Mouse (Mus musculus) testis, adult 2 months (tissue): Measurements from ENCODE around the gene Fhl5. TPM values are rescaled to one million over a fixed set of nuclear protein-coding genes. Genes with fewer than 3 reads are reported as not detected.
"Not testable (repeated sequence)": the region's sequence is repeated elsewhere in the genome, so short reads cannot be mapped to it uniquely, and the experiment has no call there.

Source experiments
- H3K27ac ChIP-seq: fragments of 200-500 bp; 2 replicates; pipeline ENCODE4 v1.5.1; 2012; ENCODE audit warnings: low read depth, low read length; ENCODE audit not compliant: control insufficient read depth, insufficient read depth
- H3K27me3 ChIP-seq: fragments of 200-500 bp; 2 replicates; pipeline ENCODE4 v1.6.1; 2012; ENCODE audit warnings: mild to moderate bottlenecking, low read length, moderate library complexity; ENCODE audit not compliant: control insufficient read depth, insufficient read depth
- H3K36me3 ChIP-seq: fragments of 200-500 bp; 2 replicates; pipeline ENCODE4 v1.6.1; 2012; ENCODE audit warnings: mild to moderate bottlenecking, low read length; ENCODE audit not compliant: control insufficient read depth, insufficient read depth
- H3K4me1 ChIP-seq: fragments of 200-500 bp; 2 replicates; pipeline ENCODE4 v1.6.1; 2012; ENCODE audit warnings: low read length; ENCODE audit not compliant: control insufficient read depth, insufficient read depth
- H3K4me3 ChIP-seq: fragments of 200-500 bp; 2 replicates; pipeline ENCODE4 v1.5.1; 2012; ENCODE audit warnings: low read depth, mild to moderate bottlenecking, low read length, moderate library complexity, mixed read lengths; ENCODE audit not compliant: control insufficient read depth
- CTCF ChIP-seq: fragments of 200-500 bp; IDR thresholded peaks from 2 replicates; pipeline ENCODE4 v1.5.1; 2012; ENCODE audit warnings: low read depth, mild to moderate bottlenecking, inconsistent platforms, low read length, moderate library complexity; ENCODE audit not compliant: control insufficient read depth, insufficient read depth, insufficient replicate concordance
- POLR2A ChIP-seq: fragments of 200-500 bp; IDR thresholded peaks from 2 replicates; pipeline ENCODE4 v1.6.1; 2012; ENCODE audit warnings: low read depth, mild to moderate bottlenecking, inconsistent platforms, low read length, moderate library complexity; ENCODE audit not compliant: control insufficient read depth
- polyA plus RNA-seq: library from polyadenylated mRNA; depleted of rRNA; stranded (reverse); fragments of >200 nt; gene quantifications from 2 replicates; pipeline ENCODE4 v1.2.3, GENCODE M21; 2012

The Fhl5 gene
- polyA plus RNA-seq, 1 experiment = 236 TPM

GRCm38 (mm10) chr4:25257822-25258398 is 15.2 kb upstream of the Fhl5 start:
- no peak overlapping the region for H3K4me3 ChIP-seq
- no peak overlapping the region for H3K27ac ChIP-seq
- peaks cover 1% of the 10 kb centered on the region for H3K36me3 ChIP-seq
- H3K27me3 ChIP-seq = no peaks in the 10 kb centered on the region
- H3K4me1 ChIP-seq = no peaks in the 10 kb centered on the region
- TF ChIP-seq POLR2A (no peak), CTCF (no peak)

- not testable (repeated sequence) for H3K27me3 ChIP-seq, H3K27ac ChIP-seq, H3K36me3 ChIP-seq, H3K4me3 ChIP-seq, H3K4me1 ChIP-seq
These were observed 7.0 kb downstream of the Fhl5 start for GRCm38 (mm10) chr4:25235663-25236062.

GRCm38 (mm10) chr4:25233767-25234166 is 8.9 kb downstream of the Fhl5 start:
- H3K4me1 ChIP-seq, H3K27me3 ChIP-seq, H3K36me3 ChIP-seq, H3K27ac ChIP-seq, H3K4me3 ChIP-seq: not testable (repeated sequence)

- no peaks in the 10 kb centered on the region for H3K4me1 ChIP-seq
- TF ChIP-seq CTCF = no peak
- TF ChIP-seq POLR2A = no peak
These were observed 10.1 kb downstream of the Fhl5 start for GRCm38 (mm10) chr4:25232546-25232945.

GRCm38 (mm10) chr4:25227527-25227926 is 15.1 kb downstream of the Fhl5 start:
- H3K4me1 ChIP-seq = no peaks in the 10 kb centered on the region
- H3K27me3 ChIP-seq = no peaks in the 10 kb centered on the region
- no peak overlapping the region for H3K4me3 ChIP-seq
- H3K36me3 ChIP-seq = no peaks in the 10 kb centered on the region
- no peak for TF ChIP-seq POLR2A
- no peak for TF ChIP-seq CTCF
- H3K27ac ChIP-seq = no peak overlapping the region

More at GRCm38 (mm10) chr4:25232546-25232945, 10.1 kb downstream of the Fhl5 start:
- Histone ChIP-seq H3K4me3 (no peak overlapping the region), H3K27me3 (no peaks in the 10 kb centered on the region), H3K27ac (no peak overlapping the region), H3K36me3 (no peaks in the 10 kb centered on the region)

GRCm38 (mm10) chr4:25221927-25222326 is 20.7 kb downstream of the Fhl5 start:
- no peaks in the 10 kb centered on the region for H3K27me3 ChIP-seq
- no peaks in the 10 kb centered on the region for H3K4me1 ChIP-seq
- H3K27ac ChIP-seq = no peak overlapping the region
- no peak overlapping the region for H3K4me3 ChIP-seq
- TF ChIP-seq CTCF (no peak), POLR2A (no peak)
- no peaks in the 10 kb centered on the region for H3K36me3 ChIP-seq

GRCm38 (mm10) chr4:25213451-25213850 is 29.2 kb downstream of the Fhl5 start:
- H3K36me3 ChIP-seq = no peaks in the 10 kb centered on the region
- TF ChIP-seq POLR2A (no peak), CTCF (no peak)
- no peak overlapping the region for H3K4me3 ChIP-seq

GRCm38 (mm10) chr4:25206166-25206565 is 36.5 kb downstream of the Fhl5 start:
- H3K4me1 ChIP-seq = no peaks in the 10 kb centered on the region
- no peak for TF ChIP-seq CTCF
- no peak for TF ChIP-seq POLR2A
- no peak overlapping the region for H3K4me3 ChIP-seq
- no peaks in the 10 kb centered on the region for H3K36me3 ChIP-seq
- H3K27me3 ChIP-seq = no peaks in the 10 kb centered on the region
- no peak overlapping the region for H3K27ac ChIP-seq

More at GRCm38 (mm10) chr4:25213451-25213850, 29.2 kb downstream of the Fhl5 start:
- H3K27ac ChIP-seq = no peak overlapping the region
- no peaks in the 10 kb centered on the region for H3K4me1 ChIP-seq
- H3K27me3 ChIP-seq = no peaks in the 10 kb centered on the region

- Histone ChIP-seq H3K36me3 (no peaks in the 10 kb centered on the region), H3K4me1 (no peaks in the 10 kb centered on the region), H3K4me3 (no peak overlapping the region), H3K27ac (no peak overlapping the region), H3K27me3 (no peaks in the 10 kb centered on the region)
- no peak for TF ChIP-seq POLR2A
- TF ChIP-seq CTCF = no peak
These were observed 45.4 kb downstream of the Fhl5 start for GRCm38 (mm10) chr4:25197310-25197709.
